10 mouse cellular contexts compared by ENCODE assay signal in genomic region chr11:120618619-120619535, GRCm38 (mm10). TPM values are rescaled to one million over a fixed set of nuclear protein-coding genes. Genes with fewer than 3 reads are reported as not detected.
DNase-seq lines count a peak whose midpoint lies in the region; ATAC-seq and TF ChIP-seq lines count a peak whose summit lies in the region.
"Had no signal": no experiment of that assay in that cellular context is flagged by ENCODE, and none has a peak within 500 bp of the region (broad histone marks: within the 10 kb centered on the region; RNA-seq: fewer than 3 reads in every experiment).

No protein-coding gene starts in this region.

- H3K27me3 ChIP-seq in hindbrain, embryonic 12.5 days = no peaks in the 10 kb centered on the region
- H3K27me3 ChIP-seq in hindbrain, embryonic 11.5 days (ENCODE audit: control insufficient read depth, insufficient read depth, low read length) = no peaks in the 10 kb centered on the region
- H3K27me3 ChIP-seq in forebrain, postnatal 0 days (ENCODE audit: insufficient read depth, low read length) = no peaks in the 10 kb centered on the region
- H3K27me3 ChIP-seq in liver, embryonic 16.5 days (ENCODE audit: control insufficient read depth, insufficient read depth, low read depth, low read length) = no peaks in the 10 kb centered on the region
- H3K27me3 ChIP-seq: heart, embryonic 13.5 days had no signal

- TF ChIP-seq CTCF in forebrain, postnatal 0 days (IDR thresholded peaks at IDR 0.05; ENCODE audit: low read depth) = no peak

- WGBS in hindbrain, embryonic 12.5 days = 94% methylated on average over 25 of the region's 25 CpGs
- WGBS in hindbrain, embryonic 11.5 days = 94% methylated on average over 25 of the region's 25 CpGs
- WGBS in forebrain, postnatal 0 days = 95% methylated on average over 25 of the region's 25 CpGs
- 88% methylated on average over 25 of the region's 25 CpGs for WGBS in liver, embryonic 16.5 days (ENCODE audit: insufficient replicate concordance)

- H3K9ac ChIP-seq in hindbrain, embryonic 12.5 days = no peak overlapping the region
- no peak overlapping the region for H3K9ac ChIP-seq in hindbrain, embryonic 11.5 days (ENCODE audit: low read depth, low read length)
- H3K9ac ChIP-seq in forebrain, postnatal 0 days = no peak overlapping the region
- H3K9ac ChIP-seq in liver, embryonic 16.5 days (ENCODE audit: low read depth, low read length) = no peak overlapping the region; the same call in 1 of the 2 replicates

- no peak overlapping the region for H3K4me2 ChIP-seq in hindbrain, embryonic 12.5 days (replicated peaks)
- H3K4me2 ChIP-seq in hindbrain, embryonic 11.5 days (replicated peaks; ENCODE audit: low read depth, low read length) = no peak overlapping the region
- no peak overlapping the region for H3K4me2 ChIP-seq in forebrain, postnatal 0 days (ENCODE audit: low read depth)
- no peak overlapping the region for H3K4me2 ChIP-seq in liver, embryonic 16.5 days (ENCODE audit: low read depth, low read length)

- H3K9me3 ChIP-seq in hindbrain, embryonic 12.5 days (replicated peaks) = no peaks in the 10 kb centered on the region
- H3K9me3 ChIP-seq in hindbrain, embryonic 11.5 days (ENCODE audit: control insufficient read depth, low read length) = no peaks in the 10 kb centered on the region
- no peaks in the 10 kb centered on the region for H3K9me3 ChIP-seq in forebrain, postnatal 0 days (ENCODE audit: low read length)
- H3K9me3 ChIP-seq in liver, embryonic 16.5 days (replicated peaks; ENCODE audit: control insufficient read depth, low read length) = no peaks in the 10 kb centered on the region
- H3K9me3 ChIP-seq: heart, embryonic 13.5 days had no signal

- peaks cover 30% of the 10 kb centered on the region for H3K4me1 ChIP-seq in hindbrain, embryonic 12.5 days
- H3K4me1 ChIP-seq in hindbrain, embryonic 11.5 days (replicated peaks; ENCODE audit: control insufficient read depth, insufficient read depth, low read length) = peaks cover 4% of the 10 kb centered on the region; the same call in 1 of the 2 replicates
- H3K4me1 ChIP-seq in forebrain, postnatal 0 days (ENCODE audit: insufficient read depth) = peaks cover 9% of the 10 kb centered on the region
- peaks cover 38% of the 10 kb centered on the region for H3K4me1 ChIP-seq in liver, embryonic 16.5 days (ENCODE audit: control insufficient read depth, low read depth, low read length)

- H3K36me3 ChIP-seq in hindbrain, embryonic 12.5 days = peaks cover 57% of the 10 kb centered on the region
- peaks cover 12% of the 10 kb centered on the region; the same call in 1 of the 2 replicates for H3K36me3 ChIP-seq in hindbrain, embryonic 11.5 days (ENCODE audit: control insufficient read depth, insufficient read depth, low read length)
- H3K36me3 ChIP-seq in forebrain, postnatal 0 days (ENCODE audit: insufficient read depth) = peaks cover 55% of the 10 kb centered on the region
- peaks cover 47% of the 10 kb centered on the region for H3K36me3 ChIP-seq in liver, embryonic 16.5 days (ENCODE audit: control insufficient read depth, insufficient read depth)

- no peak for ATAC-seq in hindbrain, embryonic 12.5 days (ENCODE audit: low FRiP score)
- ATAC-seq in hindbrain, embryonic 11.5 days (ENCODE audit: low FRiP score) = no peak
- ATAC-seq in forebrain, postnatal 0 days = no peak
- ATAC-seq in liver, embryonic 16.5 days (ENCODE audit: low read depth) = no peak
- ATAC-seq in megakaryocyte progenitor cell, adult 5-6 weeks (replicated peaks; ENCODE audit: poor library complexity) = no peak

- H3K27ac ChIP-seq in hindbrain, embryonic 12.5 days = peak overlapping the region; percentile 79
- no peak overlapping the region for H3K27ac ChIP-seq in hindbrain, embryonic 11.5 days (ENCODE audit: low read depth, low read length)
- peak overlapping the region; percentile 23; the same call in 1 of the 2 replicates for H3K27ac ChIP-seq in forebrain, postnatal 0 days (ENCODE audit: low read depth, low read length)
- peak overlapping the region; percentile 82 for H3K27ac ChIP-seq in liver, embryonic 16.5 days (ENCODE audit: low read length)
- H3K27ac ChIP-seq: kidney, postnatal 0 days had no signal

- H3K4me3 ChIP-seq in hindbrain, embryonic 12.5 days = peak overlapping the region; percentile 71; the same call in 1 of the 2 replicates
- H3K4me3 ChIP-seq in hindbrain, embryonic 11.5 days (ENCODE audit: low read depth, low read length) = no peak overlapping the region
- no peak overlapping the region for H3K4me3 ChIP-seq in forebrain, postnatal 0 days (ENCODE audit: low read depth, low read length)
- H3K4me3 ChIP-seq in liver, embryonic 16.5 days (ENCODE audit: low read depth, low read length) = no peak overlapping the region

- peak; percentile 55 for DNase-seq in adrenal gland, adult 2 months
- DNase-seq in adrenal gland, adult 18-20 months (ENCODE audit: low spot score in 2 of 2) = no peak
- no peak for DNase-seq in hindbrain, embryonic 11.5 days (ENCODE audit: low spot score)
- DNase-seq in forebrain, postnatal 0 days = no peak
- DNase-seq in layer of hippocampus, adult 9-11 months = no peak

RNA-seq across cellular contexts. Expression of gene Pcyt2, which starts 1.1 kb away (rescaled TPM):
- 100 to 1,000 TPM; 201 to 344 TPM for total RNA-seq in adrenal gland, adult 2 months (2021)
- polyA plus RNA-seq in adrenal gland, adult 2 months (2012; rRNA removed) = 460 and 610 TPM in 2 replicates
- total RNA-seq in adrenal gland, adult 18-20 months (2021) = 100 to 1,000 TPM; 300 to 301 TPM
- polyA plus RNA-seq in hindbrain, embryonic 12.5 days (2016; fragmentation: Nextera tagmentation; extraction: Ambion mirVana) = 145 and 148 TPM in 2 replicates
- polyA plus RNA-seq in hindbrain, embryonic 11.5 days (2014; fragmentation: Nextera tagmentation; extraction: Ambion mirVana) = 104 and 105 TPM in 2 replicates
- 102 and 129 TPM in 2 replicates for total RNA-seq in forebrain, postnatal 0 days (2014; rRNA removed)
- 107 and 117 TPM in 2 replicates for polyA plus RNA-seq in forebrain, postnatal 0 days (2015; fragmentation: Nextera tagmentation; extraction: Ambion mirVana)
- polyA plus RNA-seq in liver, embryonic 16.5 days (2015; fragmentation: Nextera tagmentation; extraction: Ambion mirVana) = 158 and 184 TPM in 2 replicates
- total RNA-seq in megakaryocyte progenitor cell, adult 5-6 weeks (2015) = 15.9 and 20.2 TPM in 2 replicates
- total RNA-seq in megakaryocyte progenitor cell, adult 5-6 weeks (2017) = 23.8 and 24.5 TPM in 2 replicates

RNA-seq across cellular contexts. Expression of gene Sirt7, which starts 6.2 kb away (rescaled TPM):
- 10 to 100 TPM; 54.2 to 69.5 TPM for total RNA-seq in adrenal gland, adult 2 months (2021)
- polyA plus RNA-seq in adrenal gland, adult 2 months (2012; rRNA removed) = 109 and 128 TPM in 2 replicates
- total RNA-seq in adrenal gland, adult 18-20 months (2021) = 10 to 100 TPM; 34.3 to 70.6 TPM
- 43.9 and 50.0 TPM in 2 replicates for polyA plus RNA-seq in hindbrain, embryonic 12.5 days (2016; fragmentation: Nextera tagmentation; extraction: Ambion mirVana)
- 33.2 and 36.6 TPM in 2 replicates for polyA plus RNA-seq in hindbrain, embryonic 11.5 days (2014; fragmentation: Nextera tagmentation; extraction: Ambion mirVana)
- total RNA-seq in forebrain, postnatal 0 days (2014; rRNA removed) = 48.7 and 51.8 TPM in 2 replicates
- polyA plus RNA-seq in forebrain, postnatal 0 days (2015; fragmentation: Nextera tagmentation; extraction: Ambion mirVana) = 37.4 and 40.7 TPM in 2 replicates
- 27.3 and 28.0 TPM in 2 replicates for polyA plus RNA-seq in liver, embryonic 16.5 days (2015; fragmentation: Nextera tagmentation; extraction: Ambion mirVana)
- total RNA-seq in megakaryocyte progenitor cell, adult 5-6 weeks (2015) = 22.9 and 24.2 TPM in 2 replicates
- total RNA-seq in megakaryocyte progenitor cell, adult 5-6 weeks (2017) = 60.4 and 63.4 TPM in 2 replicates

RNA-seq across cellular contexts. Expression of gene Npb, which starts 10.6 kb away (rescaled TPM):
- total RNA-seq in adrenal gland, adult 2 months (2021) = under 1 TPM; 0.61 to 0.62 TPM
- polyA plus RNA-seq in adrenal gland, adult 2 months (2012; rRNA removed) = 1.6 and 2.3 TPM in 2 replicates
- 1 to 10 TPM in 1 of 2 experiments, not detected in 1; 1.2 TPM for total RNA-seq in adrenal gland, adult 18-20 months (2021)
- polyA plus RNA-seq in hindbrain, embryonic 12.5 days (2016; fragmentation: Nextera tagmentation; extraction: Ambion mirVana) = 1.0 and 1.3 TPM in 2 replicates
- 0.42 TPM in 1 of 2 replicates, not detected in the other for polyA plus RNA-seq in hindbrain, embryonic 11.5 days (2014; fragmentation: Nextera tagmentation; extraction: Ambion mirVana)
- not detected in 2 replicates for total RNA-seq in forebrain, postnatal 0 days (2014; rRNA removed)
- 0.42 and 0.80 TPM in 2 replicates for polyA plus RNA-seq in forebrain, postnatal 0 days (2015; fragmentation: Nextera tagmentation; extraction: Ambion mirVana)
- polyA plus RNA-seq in liver, embryonic 16.5 days (2015; fragmentation: Nextera tagmentation; extraction: Ambion mirVana) = 16.2 and 16.4 TPM in 2 replicates
- 0.59 TPM in 1 of 2 replicates, not detected in the other for total RNA-seq in megakaryocyte progenitor cell, adult 5-6 weeks (2015)
- total RNA-seq in megakaryocyte progenitor cell, adult 5-6 weeks (2017) = not detected in 2 replicates

RNA-seq across cellular contexts. Expression of gene Mafg, which starts 14.5 kb away (rescaled TPM):
- total RNA-seq in adrenal gland, adult 2 months (2021) = 10 to 100 TPM; 48.1 to 60.7 TPM
- 54.3 and 66.9 TPM in 2 replicates for polyA plus RNA-seq in adrenal gland, adult 2 months (2012; rRNA removed)
- 10 to 100 TPM; 56.3 to 69.3 TPM for total RNA-seq in adrenal gland, adult 18-20 months (2021)
- 40.1 TPM in 2 replicates for polyA plus RNA-seq in hindbrain, embryonic 12.5 days (2016; fragmentation: Nextera tagmentation; extraction: Ambion mirVana)
- 21.8 and 23.5 TPM in 2 replicates for polyA plus RNA-seq in hindbrain, embryonic 11.5 days (2014; fragmentation: Nextera tagmentation; extraction: Ambion mirVana)
- total RNA-seq in forebrain, postnatal 0 days (2014; rRNA removed) = 37.5 and 40.1 TPM in 2 replicates
- 24.6 and 39.7 TPM in 2 replicates for polyA plus RNA-seq in forebrain, postnatal 0 days (2015; fragmentation: Nextera tagmentation; extraction: Ambion mirVana)
- polyA plus RNA-seq in liver, embryonic 16.5 days (2015; fragmentation: Nextera tagmentation; extraction: Ambion mirVana) = 29.4 and 30.9 TPM in 2 replicates
- total RNA-seq in megakaryocyte progenitor cell, adult 5-6 weeks (2015) = 15.0 and 16.4 TPM in 2 replicates
- total RNA-seq in megakaryocyte progenitor cell, adult 5-6 weeks (2017) = 24.2 and 29.5 TPM in 2 replicates

RNA-seq across cellular contexts. Expression of gene Anapc11, which starts 20.7 kb away (rescaled TPM):
- 10 to 100 TPM; 82.8 to 85.9 TPM for total RNA-seq in adrenal gland, adult 2 months (2021)
- 183 and 187 TPM in 2 replicates for polyA plus RNA-seq in adrenal gland, adult 2 months (2012; rRNA removed)
- total RNA-seq in adrenal gland, adult 18-20 months (2021) = 10 to 100 TPM; 75.5 to 95.4 TPM
- polyA plus RNA-seq in hindbrain, embryonic 12.5 days (2016; fragmentation: Nextera tagmentation; extraction: Ambion mirVana) = 153 and 170 TPM in 2 replicates
- 195 TPM in 2 replicates for polyA plus RNA-seq in hindbrain, embryonic 11.5 days (2014; fragmentation: Nextera tagmentation; extraction: Ambion mirVana)
- total RNA-seq in forebrain, postnatal 0 days (2014; rRNA removed) = 54.2 and 64.2 TPM in 2 replicates
- 207 and 226 TPM in 2 replicates for polyA plus RNA-seq in forebrain, postnatal 0 days (2015; fragmentation: Nextera tagmentation; extraction: Ambion mirVana)
- polyA plus RNA-seq in liver, embryonic 16.5 days (2015; fragmentation: Nextera tagmentation; extraction: Ambion mirVana) = 66.8 and 67.8 TPM in 2 replicates
- total RNA-seq in megakaryocyte progenitor cell, adult 5-6 weeks (2015) = 66.2 and 67.6 TPM in 2 replicates
- total RNA-seq in megakaryocyte progenitor cell, adult 5-6 weeks (2017) = 22.9 and 25.7 TPM in 2 replicates
